Mouse (Mus musculus) liver, embryonic 13.5 days (tissue): Measurements from ENCODE around the gene Gm7233. TPM values are rescaled to one million over a fixed set of nuclear protein-coding genes. Genes with fewer than 3 reads are reported as not detected.
"Not testable (repeated sequence)": the region's sequence is repeated elsewhere in the genome, so short reads cannot be mapped to it uniquely, and the experiment has no call there.

ENCODE experiments used
- ATAC-seq: fragments of 200-750 bp; cut with Nextera tagmentation; 2 replicates; pipeline ENCODE4 v1.8.0; 2017; ENCODE audit warnings: low read depth, mild to moderate bottlenecking, moderate number of reproducible peaks, moderate library complexity
- DNase-seq: peaks from one replicate; pipeline ENCODE4 v3.0.0; 2022
- H3K27ac ChIP-seq: fragments of 300-500 bp; sonication (generic); 2 replicates; pipeline ENCODE4 v1.5.1; 2015; ENCODE audit warnings: moderate library complexity, mild to moderate bottlenecking, inconsistent platforms
- H3K27me3 ChIP-seq: fragments of 300-500 bp; sonication (generic); 2 replicates; pipeline ENCODE4 v1.6.1; 2015; ENCODE audit warnings: mild to moderate bottlenecking, inconsistent platforms
- H3K36me3 ChIP-seq: fragments of 300-500 bp; sonication (generic); 2 replicates; pipeline ENCODE4 v1.6.1; 2015; ENCODE audit warnings: mild to moderate bottlenecking, inconsistent platforms
- H3K4me1 ChIP-seq: fragments of 300-500 bp; sonication (generic); replicated peaks from 2 replicates; pipeline ENCODE4 v1.6.1; 2015; ENCODE audit warnings: inconsistent platforms
- H3K4me2 ChIP-seq: fragments of 300-500 bp; sonication (generic); 2 replicates; pipeline ENCODE4 v1.6.1; 2015; ENCODE audit warnings: inconsistent platforms, mild to moderate bottlenecking, moderate library complexity
- H3K4me3 ChIP-seq: fragments of 300-500 bp; sonication (generic); replicated peaks from 2 replicates; pipeline ENCODE4 v1.5.1; 2015; ENCODE audit warnings: mild to moderate bottlenecking, inconsistent platforms
- H3K9ac ChIP-seq: fragments of 300-500 bp; sonication (generic); 2 replicates; pipeline ENCODE4 v1.6.1; 2015; ENCODE audit warnings: mild to moderate bottlenecking, inconsistent platforms
- H3K9me3 ChIP-seq: fragments of 300-500 bp; sonication (generic); replicated peaks from 2 replicates; pipeline ENCODE4 v1.6.1; 2016; ENCODE audit warnings: inconsistent platforms
- WGBS: fragments of 180-500 bp; shearing (Covaris S2); methylation state at CpG from one replicate; pipeline ENCODE4 v1.1.7; 2015; ENCODE audit not compliant: insufficient replicate concordance; 5-methylcytosine and 5-hydroxymethylcytosine counted together
- polyA plus RNA-seq: library from polyadenylated mRNA; unstranded; fragments of >200 nt; fragmentation: Nextera tagmentation; extraction: Ambion mirVana; gene quantifications from 2 replicates; pipeline ENCODE4 v1.2.1, GENCODE M21; 2015

Gm7233 gene
- not detected in 2 replicates for polyA plus RNA-seq

GRCm38 (mm10) chr14:43179567-43179966, at the start of gene Gm7233:
Gene Gm7233, plus strand, starts transcription at chr14:43179867.
- DNase-seq, H3K27me3 ChIP-seq, H3K36me3 ChIP-seq, H3K9me3 ChIP-seq, ATAC-seq, H3K4me2 ChIP-seq, H3K27ac ChIP-seq, H3K9ac ChIP-seq, H3K4me3 ChIP-seq, H3K4me1 ChIP-seq: not testable (repeated sequence)
- WGBS: 48% methylated on average over 5 of the region's 5 CpGs

GRCm38 (mm10) chr14:43167189-43167588, 12.5 kb upstream of the Gm7233 start:
- H3K36me3 ChIP-seq, H3K4me3 ChIP-seq, H3K4me1 ChIP-seq, ATAC-seq, DNase-seq, H3K27ac ChIP-seq, H3K4me2 ChIP-seq, H3K27me3 ChIP-seq, H3K9me3 ChIP-seq, H3K9ac ChIP-seq: not testable (repeated sequence)
- 65% methylated on average over 4 of the region's 4 CpGs for WGBS

- no CpG with 5 or more reads among the region's 10 CpGs for WGBS
- H3K4me2 ChIP-seq: not testable (repeated sequence)
Observed at GRCm38 (mm10) chr14:43167942-43168341, 11.7 kb upstream of the Gm7233 start.

GRCm38 (mm10) chr14:43168573-43169170, 11.0 kb upstream of the Gm7233 start:
- not testable (repeated sequence) for H3K27me3 ChIP-seq, H3K9ac ChIP-seq, DNase-seq, H3K27ac ChIP-seq, H3K4me2 ChIP-seq, H3K36me3 ChIP-seq, H3K4me3 ChIP-seq, ATAC-seq, H3K4me1 ChIP-seq, H3K9me3 ChIP-seq
- 16% methylated on average over 1 of the region's 10 CpGs for WGBS

More at GRCm38 (mm10) chr14:43167942-43168341, 11.7 kb upstream of the Gm7233 start:
- DNase-seq, ATAC-seq, H3K27ac ChIP-seq, H3K4me1 ChIP-seq, H3K9me3 ChIP-seq, H3K27me3 ChIP-seq, H3K4me3 ChIP-seq, H3K36me3 ChIP-seq, H3K9ac ChIP-seq: not testable (repeated sequence)

- H3K9me3 ChIP-seq, DNase-seq, H3K27ac ChIP-seq, H3K4me2 ChIP-seq, H3K9ac ChIP-seq, ATAC-seq, H3K27me3 ChIP-seq, H3K4me1 ChIP-seq, H3K4me3 ChIP-seq, H3K36me3 ChIP-seq: not testable (repeated sequence)
- 68% methylated on average over 4 of the region's 4 CpGs for WGBS
Observed at GRCm38 (mm10) chr14:43235204-43235603, 55.5 kb downstream of the Gm7233 start, which contains the start of gene Gm8122. Gene Gm8122, minus strand, starts transcription at chr14:43235304.

Other genes starting within 250 kb of the Gm7233 start
- gene Gm8082, start 186.2 kb upstream of the Gm7233 start, polyA plus RNA-seq: not detected in 2 replicates
- not detected in 2 replicates for gene Gm10376, start 164.2 kb upstream of the Gm7233 start, polyA plus RNA-seq
- gene Gm8094, start 103.2 kb upstream of the Gm7233 start, polyA plus RNA-seq: not detected in 2 replicates
- gene Gm8104, start 79.3 kb upstream of the Gm7233 start, polyA plus RNA-seq: not detected in 2 replicates
- gene Gm8122, start 55.4 kb downstream of the Gm7233 start, polyA plus RNA-seq: not detected in 2 replicates
- not detected in 2 replicates for gene Gm8126, start 78.8 kb downstream of the Gm7233 start, polyA plus RNA-seq
- not detected in 2 replicates for gene Gm9732, start 95.2 kb downstream of the Gm7233 start, polyA plus RNA-seq
- gene Gm8127, start 114.0 kb downstream of the Gm7233 start, polyA plus RNA-seq: not detected in 2 replicates
- gene 1700001F09Rik, start 167.9 kb downstream of the Gm7233 start, polyA plus RNA-seq: not detected in 2 replicates
- gene Gm8138, start 236.5 kb downstream of the Gm7233 start, polyA plus RNA-seq: not detected in 2 replicates